Mouse (Mus musculus): ENCODE data around the gene Cd36. TPM values are rescaled to one million over a fixed set of nuclear protein-coding genes. Genes with fewer than 3 reads are reported as not detected.

Cd36 gene
- polyA plus RNA-seq, 1 experiment from 2014 or later, result 3.2 TPM

GRCm38 (mm10) chr5:17854127-17854923 lies 34.3 kb downstream of the Cd36 start:
- H3K4me3 ChIP-seq, result no peak overlapping the region
- WGBS, result 91% methylated on average over 3 of the region's 3 CpGs
- no peak for ATAC-seq (replicated peaks)

GRCm38 (mm10) chr5:17850582-17850981 lies 38.0 kb downstream of the Cd36 start:
- Histone ChIP-seq H3K36me3 (replicated peaks) (no peaks in the 10 kb centered on the region), H3K4me1 (no peaks in the 10 kb centered on the region), H3K4me2 (no peak overlapping the region), H3K27ac (no peak overlapping the region), H3K9me3 (no peaks in the 10 kb centered on the region), H3K27me3 (replicated peaks) (no peaks in the 10 kb centered on the region), H3K9ac (no peak overlapping the region), H3K4me3 (no peak overlapping the region)
- 92% methylated on average over 2 of the region's 2 CpGs for WGBS
- no peak for ATAC-seq (replicated peaks)

More at GRCm38 (mm10) chr5:17854127-17854923, 34.3 kb downstream of the Cd36 start:
- no peaks in the 10 kb centered on the region for H3K36me3 ChIP-seq (replicated peaks)
- no peak overlapping the region for H3K27ac ChIP-seq
- no peak overlapping the region for H3K9ac ChIP-seq
- H3K27me3 ChIP-seq (replicated peaks), result no peaks in the 10 kb centered on the region
- no peaks in the 10 kb centered on the region for H3K9me3 ChIP-seq
- no peaks in the 10 kb centered on the region for H3K4me1 ChIP-seq
- no peak overlapping the region for H3K4me2 ChIP-seq

- Histone ChIP-seq H3K4me2 (no peak overlapping the region), H3K27ac (no peak overlapping the region), H3K27me3 (replicated peaks) (no peaks in the 10 kb centered on the region), H3K9me3 (no peaks in the 10 kb centered on the region), H3K9ac (no peak overlapping the region), H3K36me3 (replicated peaks) (no peaks in the 10 kb centered on the region), H3K4me3 (no peak overlapping the region), H3K4me1 (no peaks in the 10 kb centered on the region)
- no peak for ATAC-seq (replicated peaks)
- 82% methylated on average over 1 of the region's 1 CpGs for WGBS
Measured at GRCm38 (mm10) chr5:17849582-17849981, 39.0 kb downstream of the Cd36 start.

GRCm38 (mm10) chr5:17848733-17849132 lies 39.9 kb downstream of the Cd36 start:
- no peak overlapping the region for H3K27ac ChIP-seq
- H3K9me3 ChIP-seq, result no peaks in the 10 kb centered on the region
- H3K4me1 ChIP-seq, result no peaks in the 10 kb centered on the region
- no peak overlapping the region for H3K9ac ChIP-seq
- 92% methylated on average over 2 of the region's 2 CpGs for WGBS
- no peak for ATAC-seq (replicated peaks)
- no peaks in the 10 kb centered on the region for H3K36me3 ChIP-seq (replicated peaks)
- H3K4me2 ChIP-seq, result no peak overlapping the region
- no peaks in the 10 kb centered on the region for H3K27me3 ChIP-seq (replicated peaks)
- no peak overlapping the region for H3K4me3 ChIP-seq

GRCm38 (mm10) chr5:17848267-17848666 lies 40.3 kb downstream of the Cd36 start:
- no peaks in the 10 kb centered on the region for H3K36me3 ChIP-seq (replicated peaks)
- no peaks in the 10 kb centered on the region for H3K4me1 ChIP-seq
- no peak overlapping the region for H3K9ac ChIP-seq
- H3K27ac ChIP-seq, result no peak overlapping the region
- no peak overlapping the region for H3K4me2 ChIP-seq
- ATAC-seq (replicated peaks), result no peak
- no peaks in the 10 kb centered on the region for H3K9me3 ChIP-seq
- H3K4me3 ChIP-seq, result no peak overlapping the region
- H3K27me3 ChIP-seq (replicated peaks), result no peaks in the 10 kb centered on the region
- 87% methylated on average over 1 of the region's 1 CpGs for WGBS

GRCm38 (mm10) chr5:17843921-17844320 lies 44.7 kb downstream of the Cd36 start:
- WGBS, result 95% methylated on average over 3 of the region's 3 CpGs

GRCm38 (mm10) chr5:17843316-17843715 lies 45.3 kb downstream of the Cd36 start:
- Histone ChIP-seq H3K4me1 (no peaks in the 10 kb centered on the region), H3K4me2 (no peak overlapping the region), H3K9ac (no peak overlapping the region), H3K4me3 (no peak overlapping the region), H3K27me3 (replicated peaks) (no peaks in the 10 kb centered on the region), H3K9me3 (no peaks in the 10 kb centered on the region), H3K36me3 (replicated peaks) (no peaks in the 10 kb centered on the region), H3K27ac (no peak overlapping the region)
- ATAC-seq (replicated peaks), result no peak
- WGBS, result 80% methylated on average over 5 of the region's 5 CpGs

More at GRCm38 (mm10) chr5:17843921-17844320, 44.7 kb downstream of the Cd36 start:
- no peaks in the 10 kb centered on the region for H3K36me3 ChIP-seq (replicated peaks)
- no peaks in the 10 kb centered on the region for H3K27me3 ChIP-seq (replicated peaks)
- H3K27ac ChIP-seq, result no peak overlapping the region
- no peaks in the 10 kb centered on the region for H3K9me3 ChIP-seq
- H3K4me1 ChIP-seq, result no peaks in the 10 kb centered on the region
- ATAC-seq (replicated peaks), result no peak
- no peak overlapping the region for H3K4me2 ChIP-seq
- no peak overlapping the region for H3K4me3 ChIP-seq
- H3K9ac ChIP-seq, result no peak overlapping the region

GRCm38 (mm10) chr5:17842111-17842729 lies 46.4 kb downstream of the Cd36 start:
- Histone ChIP-seq H3K4me2 (no peak overlapping the region), H3K4me3 (no peak overlapping the region), H3K9ac (no peak overlapping the region), H3K36me3 (replicated peaks) (no peaks in the 10 kb centered on the region), H3K9me3 (no peaks in the 10 kb centered on the region), H3K4me1 (no peaks in the 10 kb centered on the region), H3K27me3 (replicated peaks) (no peaks in the 10 kb centered on the region), H3K27ac (no peak overlapping the region)
- ATAC-seq (replicated peaks), result no peak
- WGBS, result 83% methylated on average over 7 of the region's 7 CpGs

- no peak overlapping the region for H3K27ac ChIP-seq
- no peak overlapping the region for H3K4me3 ChIP-seq
- H3K9ac ChIP-seq, result no peak overlapping the region
- H3K36me3 ChIP-seq (replicated peaks), result no peaks in the 10 kb centered on the region
- no peak for ATAC-seq (replicated peaks)
- no peaks in the 10 kb centered on the region for H3K9me3 ChIP-seq
- H3K4me1 ChIP-seq, result no peaks in the 10 kb centered on the region
- no peak overlapping the region for H3K4me2 ChIP-seq
- H3K27me3 ChIP-seq (replicated peaks), result no peaks in the 10 kb centered on the region
- WGBS, result 80% methylated on average over 2 of the region's 2 CpGs
Measured at GRCm38 (mm10) chr5:17839549-17839948, 49.1 kb downstream of the Cd36 start.

GRCm38 (mm10) chr5:17836408-17836807 lies 52.2 kb downstream of the Cd36 start:
- no peak overlapping the region for H3K4me2 ChIP-seq
- 87% methylated on average over 4 of the region's 4 CpGs for WGBS
- no peak overlapping the region for H3K9ac ChIP-seq
- no peak overlapping the region for H3K4me3 ChIP-seq
- H3K9me3 ChIP-seq, result no peaks in the 10 kb centered on the region
- no peak for ATAC-seq (replicated peaks)
- H3K4me1 ChIP-seq, result no peaks in the 10 kb centered on the region
- H3K27ac ChIP-seq, result no peak overlapping the region
- no peaks in the 10 kb centered on the region for H3K27me3 ChIP-seq (replicated peaks)
- no peaks in the 10 kb centered on the region for H3K36me3 ChIP-seq (replicated peaks)

- Histone ChIP-seq H3K9me3 (no peaks in the 10 kb centered on the region), H3K4me2 (no peak overlapping the region), H3K36me3 (replicated peaks) (no peaks in the 10 kb centered on the region), H3K4me3 (no peak overlapping the region), H3K27ac (no peak overlapping the region), H3K4me1 (no peaks in the 10 kb centered on the region), H3K27me3 (replicated peaks) (no peaks in the 10 kb centered on the region), H3K9ac (no peak overlapping the region)
- no peak for ATAC-seq (replicated peaks)
- WGBS, result 20% methylated on average over 4 of the region's 4 CpGs
Measured at GRCm38 (mm10) chr5:17835302-17836097, 53.1 kb downstream of the Cd36 start.

GRCm38 (mm10) chr5:17833797-17834196 lies 54.8 kb downstream of the Cd36 start:
- 94% methylated on average over 1 of the region's 1 CpGs for WGBS

More at GRCm38 (mm10) chr5:17833797-17834196, 54.8 kb downstream of the Cd36 start:
- H3K36me3 ChIP-seq (replicated peaks), result no peaks in the 10 kb centered on the region
- H3K27me3 ChIP-seq (replicated peaks), result no peaks in the 10 kb centered on the region
- no peak overlapping the region for H3K4me2 ChIP-seq
- no peak overlapping the region for H3K9ac ChIP-seq
- no peak overlapping the region for H3K27ac ChIP-seq
- H3K4me3 ChIP-seq, result no peak overlapping the region
- no peaks in the 10 kb centered on the region for H3K4me1 ChIP-seq
- no peak for ATAC-seq (replicated peaks)
- H3K9me3 ChIP-seq, result no peaks in the 10 kb centered on the region
